Mouse (Mus musculus): ENCODE data around the gene Zfp30. TPM values are rescaled to one million over a fixed set of nuclear protein-coding genes. Genes with fewer than 3 reads are reported as not detected.

Zfp30 gene
- polyA plus RNA-seq, 1 experiment from 2014 or later: 9.3 TPM

GRCm38 (mm10) chr7:29836816-29837215, 53.0 kb downstream of the Zfp30 start:
- no peaks in the 10 kb centered on the region for H3K27me3 ChIP-seq
- no peak for ATAC-seq (ENCODE audit: insufficient number of reproducible peaks, insufficient read depth, low FRiP score, low TSS enrichment, low read depth)
- H3K9me3 ChIP-seq: no peaks in the 10 kb centered on the region; the same call in 1 of the 2 replicates
- H3K4me2 ChIP-seq: no peak overlapping the region
- no peaks in the 10 kb centered on the region for H3K4me1 ChIP-seq (replicated peaks)
- whole genome bisulfite sequencing: 86% methylated on average over 1 of the region's 1 CpGs
- no peak overlapping the region for H3K9ac ChIP-seq (replicated peaks)
- H3K36me3 ChIP-seq: peaks cover 23% of the 10 kb centered on the region
- no peak overlapping the region for H3K4me3 ChIP-seq (replicated peaks)
- H3K27ac ChIP-seq: no peak overlapping the region

DNA sequence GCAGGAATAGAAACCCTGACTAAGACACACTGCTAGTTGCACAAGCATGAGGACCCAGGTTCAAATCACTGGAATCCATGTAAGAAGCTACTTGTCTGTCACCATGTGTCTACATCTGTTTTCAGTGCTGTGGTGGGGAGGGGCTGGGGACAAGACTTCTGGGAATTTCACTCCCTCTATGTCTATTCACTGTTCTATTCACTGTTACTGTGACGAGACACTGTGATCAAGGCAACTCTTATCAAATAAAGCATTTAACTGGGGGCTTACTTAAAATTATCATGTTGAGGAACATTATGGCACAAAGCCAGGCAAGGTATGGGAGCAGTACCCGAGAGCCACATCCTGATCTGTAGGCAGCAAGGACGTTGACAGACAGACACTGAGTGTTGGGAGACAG, 55.5 kb downstream of the Zfp30 start:
- no peak overlapping the region for H3K4me2 ChIP-seq
- no peak overlapping the region for H3K27ac ChIP-seq
- no peak for ATAC-seq (ENCODE audit: insufficient number of reproducible peaks, insufficient read depth, low FRiP score, low TSS enrichment, low read depth)
- no peaks in the 10 kb centered on the region for H3K4me1 ChIP-seq (replicated peaks)
- no peaks in the 10 kb centered on the region for H3K27me3 ChIP-seq
- WGBS: 89% methylated on average over 3 of the region's 3 CpGs
- peaks cover 7% of the 10 kb centered on the region for H3K36me3 ChIP-seq
- no peak overlapping the region for H3K4me3 ChIP-seq (replicated peaks)
- H3K9me3 ChIP-seq: no peaks in the 10 kb centered on the region; the same call in 1 of the 2 replicates
- H3K9ac ChIP-seq (replicated peaks): no peak overlapping the region

DNA sequence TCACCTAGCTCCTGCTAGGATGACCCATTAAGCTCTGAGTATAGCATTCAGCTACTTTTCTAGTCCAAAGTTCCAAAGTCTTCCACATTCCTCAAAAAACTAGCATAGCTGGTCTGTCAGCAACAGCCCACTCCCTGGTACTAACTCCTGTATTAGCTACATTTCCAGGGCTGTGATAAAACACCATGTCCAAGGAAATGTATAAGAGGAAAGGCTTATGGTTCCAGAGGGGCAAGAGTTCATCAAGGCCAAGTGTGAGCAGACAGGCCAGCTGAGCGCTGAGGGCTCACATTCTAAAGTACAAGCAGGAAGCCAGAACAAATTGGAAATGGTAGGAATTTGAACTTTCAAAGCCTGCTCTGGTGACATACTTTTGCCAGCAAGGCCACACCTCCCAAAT, 58.3 kb downstream of the Zfp30 start:
- no peak overlapping the region for H3K4me2 ChIP-seq
- no peaks in the 10 kb centered on the region for H3K4me1 ChIP-seq (replicated peaks)
- no peak for ATAC-seq (ENCODE audit: insufficient number of reproducible peaks, insufficient read depth, low FRiP score, low TSS enrichment, low read depth)
- no peak overlapping the region for H3K4me3 ChIP-seq (replicated peaks)
- H3K9ac ChIP-seq (replicated peaks): no peak overlapping the region
- peaks cover 35% of the 10 kb centered on the region for H3K36me3 ChIP-seq
- WGBS: 81% methylated on average over 1 of the region's 1 CpGs
- no peak overlapping the region for H3K27ac ChIP-seq
- no peaks in the 10 kb centered on the region; the same call in 1 of the 2 replicates for H3K9me3 ChIP-seq
- no peaks in the 10 kb centered on the region for H3K27me3 ChIP-seq

MicroRNA genes within 50 kb of the gene (microRNA counts, 519-probe panel; counts per million panel counts)
- not detected for microRNA mmu-miR-1964

Small RNAs within 50 kb of the gene (microRNA-seq; reads per million reads assigned to microRNA genes)
- gene Mir1964: 4.0 reads per million, percentile 13 among the genes with 10 or more reads in this experiment

Other genes with a start within 250 kb of the Zfp30 start
- gene Catsperg2, start 57.0 kb upstream of the Zfp30 start, polyA plus RNA-seq (2016; fragmentation: Nextera tagmentation; extraction: Ambion mirVana): not detected in 2 replicates
- 14.0 and 14.7 TPM in 2 replicates for gene Zfp84, start 15.4 kb upstream of the Zfp30 start, polyA plus RNA-seq (2016; fragmentation: Nextera tagmentation; extraction: Ambion mirVana)
- 17.1 and 18.0 TPM in 2 replicates for gene Zfp790, start 32.1 kb downstream of the Zfp30 start, polyA plus RNA-seq (2016; fragmentation: Nextera tagmentation; extraction: Ambion mirVana)
- gene Zfp940, start 69.7 kb downstream of the Zfp30 start, polyA plus RNA-seq (2016; fragmentation: Nextera tagmentation; extraction: Ambion mirVana): 9.0 and 10.2 TPM in 2 replicates
- 12.2 TPM in 2 replicates for gene Zfp420, start 76.0 kb downstream of the Zfp30 start, polyA plus RNA-seq (2016; fragmentation: Nextera tagmentation; extraction: Ambion mirVana)
- 12.8 and 13.3 TPM in 2 replicates for gene Zfp27, start 122.6 kb downstream of the Zfp30 start, polyA plus RNA-seq (2016; fragmentation: Nextera tagmentation; extraction: Ambion mirVana)
- 6.7 TPM in 2 replicates for gene Zfp383, start 124.2 kb downstream of the Zfp30 start, polyA plus RNA-seq (2016; fragmentation: Nextera tagmentation; extraction: Ambion mirVana)
- gene Zfp74, start 170.1 kb downstream of the Zfp30 start, polyA plus RNA-seq (2016; fragmentation: Nextera tagmentation; extraction: Ambion mirVana): 15.5 and 18.0 TPM in 2 replicates
- 31.5 and 33.0 TPM in 2 replicates for gene Zfp568, start 200.0 kb downstream of the Zfp30 start, polyA plus RNA-seq (2016; fragmentation: Nextera tagmentation; extraction: Ambion mirVana)

All from limb, embryonic 12.5 days (tissue).